Mouse (Mus musculus): ENCODE results near the gene Gtf2h4.

Gtf2h4 gene

GRCm38 (mm10) chr17:35673416-35674035 is at the start of gene Gtf2h4:
Gene Gtf2h4, minus strand, starts transcription at chr17:35673739.
- DNase-seq (ENCODE audit: low spot score): peak; percentile 77

- DNase-seq (ENCODE audit: low spot score): no peak
Observed at GRCm38 (mm10) chr17:35721676-35722075, 48.1 kb upstream of the Gtf2h4 start.

- DNase-seq (ENCODE audit: low spot score): no peak
Observed at GRCm38 (mm10) chr17:35720340-35720727, 46.8 kb upstream of the Gtf2h4 start.

GRCm38 (mm10) chr17:35719616-35720339 is 46.2 kb upstream of the Gtf2h4 start:
- no peak for DNase-seq (ENCODE audit: low spot score)

- DNase-seq (ENCODE audit: low spot score): no peak
Observed at GRCm38 (mm10) chr17:35717080-35717479, 43.5 kb upstream of the Gtf2h4 start.

- no peak for DNase-seq (ENCODE audit: low spot score)
Observed at GRCm38 (mm10) chr17:35716114-35716513, 42.6 kb upstream of the Gtf2h4 start.

- DNase-seq (ENCODE audit: low spot score): no peak
Observed at GRCm38 (mm10) chr17:35710705-35711347, 37.3 kb upstream of the Gtf2h4 start.

- DNase-seq (ENCODE audit: low spot score): no peak
Observed at GRCm38 (mm10) chr17:35708611-35709010, 35.1 kb upstream of the Gtf2h4 start.

GRCm38 (mm10) chr17:35707929-35708328 is 34.4 kb upstream of the Gtf2h4 start:
- no peak for DNase-seq (ENCODE audit: low spot score)

- DNase-seq (ENCODE audit: low spot score): no peak
Observed at GRCm38 (mm10) chr17:35705836-35706235, 32.3 kb upstream of the Gtf2h4 start.

- no peak for DNase-seq (ENCODE audit: low spot score)
Observed at GRCm38 (mm10) chr17:35704621-35705464, 31.3 kb upstream of the Gtf2h4 start, which contains the start of gene Ddr1. Gene Ddr1, minus strand, starts transcription at chr17:35704621.

- no peak for DNase-seq (ENCODE audit: low spot score)
Observed at GRCm38 (mm10) chr17:35703751-35704271, 30.3 kb upstream of the Gtf2h4 start.

GRCm38 (mm10) chr17:35703065-35703464 is 29.5 kb upstream of the Gtf2h4 start:
- DNase-seq (ENCODE audit: low spot score): no peak

GRCm38 (mm10) chr17:35702605-35703004 is 29.1 kb upstream of the Gtf2h4 start:
- DNase-seq (ENCODE audit: low spot score): no peak

GRCm38 (mm10) chr17:35701978-35702461 is 28.5 kb upstream of the Gtf2h4 start:
- DNase-seq (ENCODE audit: low spot score): peak; percentile 47

- DNase-seq (ENCODE audit: low spot score): no peak
Observed at GRCm38 (mm10) chr17:35701203-35701977, 27.9 kb upstream of the Gtf2h4 start.

- peak; percentile 80 for DNase-seq (ENCODE audit: low spot score)
Observed at GRCm38 (mm10) chr17:35700371-35700961, 26.9 kb upstream of the Gtf2h4 start.

- DNase-seq (ENCODE audit: low spot score): peak; percentile 75
Observed at GRCm38 (mm10) chr17:35699919-35700318, 26.4 kb upstream of the Gtf2h4 start.

- no peak for DNase-seq (ENCODE audit: low spot score)
Observed at GRCm38 (mm10) chr17:35698501-35698883, 25.0 kb upstream of the Gtf2h4 start.

- DNase-seq (ENCODE audit: low spot score): no peak
Observed at GRCm38 (mm10) chr17:35697759-35698500, 24.4 kb upstream of the Gtf2h4 start.
